Mouse (Mus musculus) lung, adult 2 months (tissue): ENCODE results near the gene Neurod4.

Source experiments
- CTCF ChIP-seq: fragments of 200-500 bp; IDR thresholded peaks from 2 replicates; pipeline ENCODE4 v1.5.1; 2011; ENCODE audit warnings: mild to moderate bottlenecking, low read length, control low read depth; ENCODE audit not compliant: insufficient read depth
- POLR2A ChIP-seq: fragments of 200-500 bp; IDR thresholded peaks from 2 replicates; pipeline ENCODE4 v1.6.1; 2011; ENCODE audit warnings: low read depth, mild to moderate bottlenecking, control low read depth, low read length, borderline replicate concordance; ENCODE audit errors: extremely low read depth

- no peak for TF ChIP-seq POLR2A
- TF ChIP-seq CTCF, result no peak
Measured at GRCm38 (mm10) chr10:130281982-130282449, 2.0 kb upstream of the Neurod4 start.
